Mouse (Mus musculus): Measurements from ENCODE around the gene Cd38.

GRCm38 (mm10) chr5:43885060-43885820 is 16.9 kb downstream of the Cd38 start:
- TF ChIP-seq POLR2A (IDR thresholded peaks at IDR 0.05; ENCODE audit: extremely low read depth, insufficient read depth, low read length) (no peak), CTCF (IDR thresholded peaks at IDR 0.05; ENCODE audit: low read depth, low read length) (no peak)
